Mouse (Mus musculus): ENCODE results near the gene Nes. TPM values are rescaled to one million over a fixed set of nuclear protein-coding genes. Genes with fewer than 3 reads are reported as not detected.

Gene Nes
- polyA plus RNA-seq (2015; fragmentation: Nextera tagmentation; extraction: Ambion mirVana): 24.6 and 28.9 TPM in 2 replicates

- no peaks in the 10 kb centered on the region for H3K9me3 ChIP-seq (replicated peaks; ENCODE audit: low read length)
- H3K9ac ChIP-seq (ENCODE audit: low read depth, low read length): peak within 1 kb of the TSS; percentile 61
- H3K4me1 ChIP-seq (replicated peaks; ENCODE audit: insufficient read depth, low read length): peaks cover 27% of the 10 kb centered on the region
- peak within 1 kb of the TSS; percentile 53 for H3K4me3 ChIP-seq (replicated peaks; ENCODE audit: low read depth, low read length)
- peak within 1 kb of the TSS; percentile 71 for H3K27ac ChIP-seq
- no peaks in the 10 kb centered on the region for H3K27me3 ChIP-seq (ENCODE audit: insufficient read depth, low read length)
- H3K36me3 ChIP-seq (ENCODE audit: insufficient read depth, low read length): no peaks in the 10 kb centered on the region
- H3K4me2 ChIP-seq (ENCODE audit: low read length): peak within 1 kb of the TSS; percentile 84
- ATAC-seq (replicated peaks; ENCODE audit: low FRiP score, low read depth) (peak; percentile 54), DNase-seq (ENCODE audit: low spot score) (peak; percentile 94)
- 0 out of 2 replicates have a peak, but pooled peaks have one; percentile 3 for TF ChIP-seq CTCF (IDR thresholded peaks at IDR 0.05; ENCODE audit: low read depth)
- under 1% methylated on average over 44 of the region's 44 CpGs for WGBS
Measured at GRCm38 (mm10) chr3:87970939-87971488, at the start of gene Nes. Gene Nes, plus strand, starts transcription at chr3:87971078.

GRCm38 (mm10) chr3:87924996-87925395, 45.9 kb upstream of the Nes start:
- no peaks in the 10 kb centered on the region for H3K27me3 ChIP-seq (ENCODE audit: insufficient read depth, low read length)
- peaks cover 3% of the 10 kb centered on the region; the same call in 1 of the 2 replicates for H3K4me1 ChIP-seq (replicated peaks; ENCODE audit: insufficient read depth, low read length)
- DNase-seq (ENCODE audit: low spot score) (no peak), ATAC-seq (replicated peaks; ENCODE audit: low FRiP score, low read depth) (no peak)
- no peak overlapping the region for H3K27ac ChIP-seq
- peaks cover 43% of the 10 kb centered on the region for H3K36me3 ChIP-seq (ENCODE audit: insufficient read depth, low read length)
- no peak overlapping the region for H3K4me2 ChIP-seq (ENCODE audit: low read length)
- WGBS: 86% methylated on average over 7 of the region's 7 CpGs
- no peak overlapping the region for H3K4me3 ChIP-seq (replicated peaks; ENCODE audit: low read depth, low read length)
- TF ChIP-seq CTCF (IDR thresholded peaks at IDR 0.05; ENCODE audit: low read depth): no peak
- no peak overlapping the region for H3K9ac ChIP-seq (ENCODE audit: low read depth, low read length)
- H3K9me3 ChIP-seq (replicated peaks; ENCODE audit: low read length): no peaks in the 10 kb centered on the region

- Histone ChIP-seq H3K4me1 (replicated peaks; ENCODE audit: insufficient read depth, low read length) (peaks cover 7% of the 10 kb centered on the region; the same call in 1 of the 2 replicates), H3K36me3 (ENCODE audit: insufficient read depth, low read length) (peaks cover 40% of the 10 kb centered on the region), H3K9ac (ENCODE audit: low read depth, low read length) (no peak overlapping the region), H3K4me3 (replicated peaks; ENCODE audit: low read depth, low read length) (no peak overlapping the region), H3K27me3 (ENCODE audit: insufficient read depth, low read length) (no peaks in the 10 kb centered on the region), H3K4me2 (ENCODE audit: low read length) (no peak overlapping the region), H3K27ac (no peak overlapping the region), H3K9me3 (replicated peaks; ENCODE audit: low read length) (no peaks in the 10 kb centered on the region)
- no peak for TF ChIP-seq CTCF (IDR thresholded peaks at IDR 0.05; ENCODE audit: low read depth)
- ATAC-seq (replicated peaks; ENCODE audit: low FRiP score, low read depth) (no peak), DNase-seq (ENCODE audit: low spot score) (no peak)
- 93% methylated on average over 5 of the region's 5 CpGs for WGBS
Measured at GRCm38 (mm10) chr3:87927452-87927851, 43.4 kb upstream of the Nes start.

- 3% methylated on average over 26 of the region's 26 CpGs for WGBS
- peaks cover 7% of the 10 kb centered on the region; the same call in 1 of the 2 replicates for H3K4me1 ChIP-seq (replicated peaks; ENCODE audit: insufficient read depth, low read length)
- no peak for TF ChIP-seq CTCF (IDR thresholded peaks at IDR 0.05; ENCODE audit: low read depth)
- ATAC-seq (replicated peaks; ENCODE audit: low FRiP score, low read depth) (peak; percentile 40), DNase-seq (ENCODE audit: low spot score) (no peak)
- peak overlapping the region; percentile 87 for H3K9ac ChIP-seq (ENCODE audit: low read depth, low read length)
- H3K9me3 ChIP-seq (replicated peaks; ENCODE audit: low read length): no peaks in the 10 kb centered on the region
- peak overlapping the region; percentile 93 for H3K27ac ChIP-seq
- H3K4me2 ChIP-seq (ENCODE audit: low read length): peak overlapping the region; percentile 84
- H3K36me3 ChIP-seq (ENCODE audit: insufficient read depth, low read length): peaks cover 29% of the 10 kb centered on the region
- no peaks in the 10 kb centered on the region for H3K27me3 ChIP-seq (ENCODE audit: insufficient read depth, low read length)
- H3K4me3 ChIP-seq (replicated peaks; ENCODE audit: low read depth, low read length): peak overlapping the region; percentile 80
Measured at GRCm38 (mm10) chr3:87929341-87930077, 41.4 kb upstream of the Nes start.

- Histone ChIP-seq H3K27me3 (ENCODE audit: insufficient read depth, low read length) (no peaks in the 10 kb centered on the region), H3K4me3 (replicated peaks; ENCODE audit: low read depth, low read length) (peak within 1 kb of the TSS; percentile 80), H3K4me2 (ENCODE audit: low read length) (peak within 1 kb of the TSS; percentile 84), H3K9me3 (replicated peaks; ENCODE audit: low read length) (no peaks in the 10 kb centered on the region), H3K4me1 (replicated peaks; ENCODE audit: insufficient read depth, low read length) (peaks cover 7% of the 10 kb centered on the region; the same call in 1 of the 2 replicates), H3K27ac (peak within 1 kb of the TSS; percentile 93), H3K36me3 (ENCODE audit: insufficient read depth, low read length) (peaks cover 27% of the 10 kb centered on the region), H3K9ac (ENCODE audit: low read depth, low read length) (peak within 1 kb of the TSS; percentile 87)
- DNase-seq (ENCODE audit: low spot score): peak; percentile 98
- peak; percentile 97 for ATAC-seq (replicated peaks; ENCODE audit: low FRiP score, low read depth)
- peak; percentile 84 for TF ChIP-seq CTCF (IDR thresholded peaks at IDR 0.05; ENCODE audit: low read depth)
- WGBS: under 1% methylated on average over 53 of the region's 78 CpGs
Measured at GRCm38 (mm10) chr3:87930078-87930795, 40.6 kb upstream of the Nes start, which contains the start of the genes Isg20l2 and Rrnad1. Gene Isg20l2, plus strand, starts transcription at chr3:87930314. Gene Rrnad1, minus strand, starts transcription at chr3:87930717.

- WGBS: 79% methylated on average over 5 of the region's 5 CpGs
- Histone ChIP-seq H3K27ac (no peak overlapping the region), H3K4me3 (replicated peaks; ENCODE audit: low read depth, low read length) (no peak overlapping the region), H3K4me1 (replicated peaks; ENCODE audit: insufficient read depth, low read length) (peaks cover 7% of the 10 kb centered on the region; the same call in 1 of the 2 replicates), H3K9ac (ENCODE audit: low read depth, low read length) (no peak overlapping the region), H3K36me3 (ENCODE audit: insufficient read depth, low read length) (peaks cover 31% of the 10 kb centered on the region), H3K4me2 (ENCODE audit: low read length) (no peak overlapping the region), H3K27me3 (ENCODE audit: insufficient read depth, low read length) (no peaks in the 10 kb centered on the region), H3K9me3 (replicated peaks; ENCODE audit: low read length) (no peaks in the 10 kb centered on the region)
- DNase-seq (ENCODE audit: low spot score): no peak
- ATAC-seq (replicated peaks; ENCODE audit: low FRiP score, low read depth): no peak
- TF ChIP-seq CTCF (IDR thresholded peaks at IDR 0.05; ENCODE audit: low read depth): no peak
Measured at GRCm38 (mm10) chr3:87934026-87934425, 36.9 kb upstream of the Nes start.
